Mouse (Mus musculus): ENCODE results near the gene Lmod3. TPM values are rescaled to one million over a fixed set of nuclear protein-coding genes. Genes with fewer than 3 reads are reported as not detected.

The Lmod3 gene
- total RNA-seq, 2 experiments from 2014 or later = not detected

- ATAC-seq (replicated peaks; ENCODE audit: low FRiP score, poor library complexity, severe bottlenecking) = no peak
These were observed 13.2 kb downstream of the Lmod3 start for GRCm38 (mm10) chr6:97239360-97239759.

- no peak for ATAC-seq (replicated peaks; ENCODE audit: low FRiP score, poor library complexity, severe bottlenecking)
These were observed 16.5 kb downstream of the Lmod3 start for GRCm38 (mm10) chr6:97236088-97236487.

GRCm38 (mm10) chr6:97234911-97235668, 17.5 kb downstream of the Lmod3 start:
- no peak for ATAC-seq (replicated peaks; ENCODE audit: low FRiP score, poor library complexity, severe bottlenecking)

DNA sequence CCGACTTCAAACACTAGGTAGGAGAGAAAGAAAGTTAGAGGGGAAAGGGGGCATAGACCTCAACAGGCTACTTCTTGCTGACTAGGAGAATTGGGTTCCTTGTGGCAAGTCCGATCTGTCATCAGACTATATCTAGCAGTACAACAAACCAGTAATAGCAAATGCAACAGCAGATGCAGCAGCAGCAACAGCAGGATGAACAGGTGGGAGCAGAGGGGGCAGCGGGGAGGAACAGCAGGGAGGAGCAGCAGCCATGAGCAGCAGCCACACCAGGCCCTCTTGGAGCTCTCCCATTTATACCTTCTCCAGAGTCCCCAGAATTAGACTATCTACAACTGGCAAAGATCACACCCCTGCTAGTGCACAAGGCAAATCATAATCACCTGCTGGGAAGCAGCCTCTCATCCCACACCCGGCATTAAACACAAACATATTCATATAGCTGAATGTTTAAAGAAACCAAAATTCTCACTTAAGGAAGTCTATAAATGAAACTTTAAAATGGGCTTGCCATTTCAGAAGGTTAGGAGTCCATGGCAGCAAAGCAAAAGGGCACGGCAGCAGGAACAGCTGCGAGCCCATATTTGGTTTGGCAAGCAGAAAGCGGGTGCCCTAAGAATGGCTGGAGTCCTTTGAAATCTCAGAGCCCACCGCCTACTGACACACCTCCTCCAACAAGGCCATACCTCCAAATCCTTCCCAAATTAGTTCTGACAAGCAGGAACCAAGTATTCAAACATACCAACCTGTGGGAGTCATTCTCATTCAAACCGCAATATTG, 25.3 kb downstream of the Lmod3 start:
- no peak for ATAC-seq (replicated peaks; ENCODE audit: low FRiP score, poor library complexity, severe bottlenecking)

- no peak for ATAC-seq (replicated peaks; ENCODE audit: low FRiP score, poor library complexity, severe bottlenecking)
These were observed 26.5 kb downstream of the Lmod3 start for GRCm38 (mm10) chr6:97226083-97226491.

GRCm38 (mm10) chr6:97224505-97224904, 28.1 kb downstream of the Lmod3 start:
- ATAC-seq (replicated peaks; ENCODE audit: low FRiP score, poor library complexity, severe bottlenecking) = no peak

- ATAC-seq (replicated peaks; ENCODE audit: low FRiP score, poor library complexity, severe bottlenecking) = no peak
These were observed 29.0 kb downstream of the Lmod3 start for GRCm38 (mm10) chr6:97223566-97223965.

DNA sequence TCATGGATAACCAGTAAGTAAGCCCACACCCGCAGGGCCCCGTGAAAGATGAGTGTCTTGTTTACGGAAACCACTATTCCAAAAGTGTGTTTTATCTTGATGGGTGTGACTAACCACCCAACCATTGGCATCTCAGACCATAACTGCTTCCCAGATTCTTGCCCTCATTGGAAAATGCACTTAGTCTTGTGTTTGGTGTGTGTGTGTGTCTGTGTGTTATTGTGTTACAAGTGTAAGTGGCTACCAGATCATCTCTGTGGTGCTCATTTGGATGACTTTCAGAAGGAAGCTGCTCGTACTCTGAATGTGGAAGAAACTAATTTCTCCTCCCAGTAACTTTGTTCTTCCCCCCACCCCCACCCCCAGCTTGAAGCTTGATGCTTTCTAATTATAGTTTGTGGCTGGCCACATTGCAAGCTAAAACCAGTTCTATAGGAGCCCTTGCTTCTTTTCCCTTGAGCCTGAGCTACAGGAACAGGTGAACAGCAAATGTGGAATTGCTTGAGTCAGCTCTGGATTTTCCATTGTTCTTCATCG, 29.6 kb downstream of the Lmod3 start:
- ATAC-seq (replicated peaks; ENCODE audit: low FRiP score, poor library complexity, severe bottlenecking) = no peak

GRCm38 (mm10) chr6:97222321-97222720, 30.2 kb downstream of the Lmod3 start:
- no peak; the same call in 1 of the 2 replicates for ATAC-seq (replicated peaks; ENCODE audit: low FRiP score, poor library complexity, severe bottlenecking)

DNA sequence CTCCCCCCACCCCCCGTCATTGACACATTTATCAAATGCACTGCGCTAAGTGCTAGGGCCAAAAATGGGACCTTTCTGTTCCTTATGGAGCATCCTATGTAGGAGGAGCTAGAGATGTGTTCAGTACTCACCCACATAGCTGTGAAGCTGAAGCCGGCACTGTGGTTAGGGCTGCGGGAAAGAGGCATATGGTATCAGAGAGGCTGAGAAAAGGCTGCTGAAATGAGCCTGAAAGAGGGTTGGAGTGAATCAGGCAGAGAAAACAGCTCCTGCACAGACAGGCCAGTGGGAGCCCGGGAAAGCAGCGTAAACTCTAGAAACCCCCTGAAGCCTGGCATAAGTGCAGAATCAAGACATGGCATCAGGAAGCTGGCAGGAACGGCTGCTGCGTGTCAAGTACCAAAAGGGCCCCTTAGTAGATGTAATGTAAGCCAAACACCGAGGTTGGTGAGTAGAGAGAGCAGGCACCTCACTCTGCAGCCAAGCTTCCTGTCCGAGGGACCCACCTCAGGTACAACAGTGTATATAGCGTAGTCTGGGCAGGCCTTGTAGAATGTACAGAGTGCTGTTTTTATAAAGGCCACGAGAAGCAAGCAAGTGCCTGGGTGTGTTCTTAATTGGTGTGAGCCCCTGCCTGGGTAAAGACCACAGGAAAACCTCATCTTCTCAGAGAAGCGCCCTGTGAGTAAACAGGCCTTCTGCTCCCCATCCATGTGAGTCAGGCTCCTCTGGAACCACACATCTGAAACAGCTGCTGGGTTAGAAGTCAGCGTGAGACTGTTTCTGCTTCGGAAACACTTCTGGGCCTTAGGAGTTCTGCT, 31.1 kb downstream of the Lmod3 start:
- no peak for ATAC-seq (replicated peaks; ENCODE audit: low FRiP score, poor library complexity, severe bottlenecking)

DNA sequence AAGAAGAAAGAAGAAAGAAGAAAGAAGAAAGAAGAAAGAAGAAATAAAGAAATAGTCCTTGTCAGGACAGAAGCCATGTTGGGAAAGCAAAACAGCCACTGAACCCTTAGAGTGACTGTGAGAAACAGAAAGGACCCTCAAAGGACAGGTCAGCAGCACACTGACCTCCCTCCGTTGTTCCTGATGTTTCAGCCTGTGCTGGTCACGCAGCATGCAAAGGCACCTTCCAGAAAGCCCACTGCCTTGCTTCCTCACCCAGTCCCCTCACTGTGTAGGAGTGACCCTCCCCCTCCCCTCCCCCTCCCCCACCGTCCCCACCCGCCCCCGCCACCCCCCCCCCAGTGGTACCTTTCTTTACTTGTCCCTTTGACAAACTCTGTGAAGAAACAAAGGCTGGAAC, 31.9 kb downstream of the Lmod3 start:
- ATAC-seq (replicated peaks; ENCODE audit: low FRiP score, poor library complexity, severe bottlenecking) = no peak

GRCm38 (mm10) chr6:97216154-97216821, 36.3 kb downstream of the Lmod3 start:
- no peak for ATAC-seq (replicated peaks; ENCODE audit: low FRiP score, poor library complexity, severe bottlenecking)

- peak; percentile 49 for ATAC-seq (replicated peaks; ENCODE audit: low FRiP score, poor library complexity, severe bottlenecking)
These were observed 40.6 kb downstream of the Lmod3 start for GRCm38 (mm10) chr6:97211981-97212380.

DNA sequence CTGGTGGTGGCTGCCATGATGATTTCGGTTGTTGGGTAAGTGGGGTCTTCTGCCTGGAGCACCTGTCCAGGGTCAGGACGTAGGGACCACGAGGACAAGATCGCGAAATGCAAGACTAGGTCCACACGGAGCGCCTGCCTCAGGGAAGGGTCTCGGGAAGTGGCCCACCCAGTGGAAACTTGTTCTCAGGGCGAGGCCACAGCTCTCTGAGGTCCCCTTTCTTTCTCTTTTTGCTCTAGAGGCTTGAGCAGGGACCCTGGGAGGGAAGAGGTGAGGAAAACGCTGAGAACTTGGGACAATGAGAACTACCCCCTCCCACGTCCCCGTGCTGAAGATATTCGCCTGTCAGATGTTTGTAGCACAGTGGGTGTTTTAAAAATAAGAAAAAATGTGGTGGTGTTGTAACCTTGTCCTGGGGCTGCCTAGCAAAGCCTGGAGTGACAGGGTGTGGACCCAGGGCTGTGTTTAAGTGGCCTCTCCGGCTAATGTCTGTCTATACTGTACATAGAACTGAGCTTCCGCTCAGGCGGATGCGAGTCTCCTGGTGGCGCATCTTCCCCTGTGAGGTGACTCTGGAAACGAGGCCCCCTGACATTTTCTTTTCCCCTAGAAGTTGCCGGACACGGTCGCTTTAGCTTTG, 41.5 kb downstream of the Lmod3 start:
- peak; percentile 71 for ATAC-seq (replicated peaks; ENCODE audit: low FRiP score, poor library complexity, severe bottlenecking)

- ATAC-seq (replicated peaks; ENCODE audit: low FRiP score, poor library complexity, severe bottlenecking) = peak; percentile 86
These were observed 42.2 kb downstream of the Lmod3 start, which contains the start of gene Arl6ip5 for GRCm38 (mm10) chr6:97210191-97210961. Arl6ip5 (plus strand) TSS chr6:97210689.

GRCm38 (mm10) chr6:97209751-97210150, 42.8 kb downstream of the Lmod3 start:
- ATAC-seq (replicated peaks; ENCODE audit: low FRiP score, poor library complexity, severe bottlenecking) = no peak

DNA sequence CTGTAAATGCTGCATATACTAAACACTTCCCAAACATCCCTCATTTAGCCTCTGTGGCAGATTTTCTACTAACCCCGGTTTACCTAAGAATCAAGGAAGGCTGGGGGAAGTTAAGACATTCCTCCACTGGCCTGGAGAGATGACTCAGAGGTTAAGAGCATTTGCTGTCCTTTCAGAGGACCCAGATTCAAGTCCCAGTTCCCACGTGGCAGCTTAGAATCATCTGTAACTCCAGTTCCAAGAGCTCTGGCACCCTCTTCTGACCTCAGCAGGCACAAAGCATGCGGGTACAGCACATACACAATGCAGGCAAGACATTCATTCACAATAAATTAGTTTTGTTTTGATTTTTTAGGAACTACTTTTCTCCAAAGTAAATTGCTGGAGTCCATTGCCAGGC, 43.4 kb downstream of the Lmod3 start:
- ATAC-seq (replicated peaks; ENCODE audit: low FRiP score, poor library complexity, severe bottlenecking) = no peak

DNA sequence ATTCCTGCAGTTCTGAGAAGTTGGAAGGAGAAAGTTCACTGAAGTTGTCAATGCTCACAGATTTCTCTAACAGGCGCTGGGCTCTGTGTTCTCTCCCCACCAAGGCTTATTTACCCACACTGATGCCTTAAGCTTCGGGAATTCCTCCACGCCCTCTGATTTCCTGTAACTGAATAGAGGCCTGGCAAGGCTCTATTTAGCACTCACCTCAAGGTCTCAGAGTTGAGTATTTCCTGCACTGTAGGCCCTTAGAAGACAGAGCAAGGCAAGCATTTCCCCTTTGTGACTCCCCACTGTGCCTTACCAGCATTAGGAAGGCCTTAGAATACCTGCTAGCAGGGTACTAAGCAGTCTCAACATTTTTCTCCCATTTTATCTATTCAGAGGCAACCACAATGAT, 44.2 kb downstream of the Lmod3 start:
- ATAC-seq (replicated peaks; ENCODE audit: low FRiP score, poor library complexity, severe bottlenecking) = no peak
